Mouse (Mus musculus): ENCODE results near the gene Slc22a15.

Slc22a15 gene

GRCm38 (mm10) chr3:101807646-101808045 lies 116.6 kb downstream of the Slc22a15 start:
- no peak for DNase-seq

GRCm38 (mm10) chr3:101806941-101807340 lies 117.3 kb downstream of the Slc22a15 start:
- DNase-seq = no peak

GRCm38 (mm10) chr3:101806149-101806548 lies 118.1 kb downstream of the Slc22a15 start:
- peak; percentile 93 for DNase-seq

Data from kidney, postnatal 14 days (tissue).